Mouse (Mus musculus): ENCODE data around the gene D330045A20Rik. TPM values are rescaled to one million over a fixed set of nuclear protein-coding genes. Genes with fewer than 3 reads are reported as not detected.
"Not testable (repeated sequence)": the region's sequence is repeated elsewhere in the genome, so short reads cannot be mapped to it uniquely, and the experiment has no call there.

Gene D330045A20Rik
- 0.05 TPM for polyA plus RNA-seq (2012; fragmentation: generic; extraction: Trizol)

DNA sequence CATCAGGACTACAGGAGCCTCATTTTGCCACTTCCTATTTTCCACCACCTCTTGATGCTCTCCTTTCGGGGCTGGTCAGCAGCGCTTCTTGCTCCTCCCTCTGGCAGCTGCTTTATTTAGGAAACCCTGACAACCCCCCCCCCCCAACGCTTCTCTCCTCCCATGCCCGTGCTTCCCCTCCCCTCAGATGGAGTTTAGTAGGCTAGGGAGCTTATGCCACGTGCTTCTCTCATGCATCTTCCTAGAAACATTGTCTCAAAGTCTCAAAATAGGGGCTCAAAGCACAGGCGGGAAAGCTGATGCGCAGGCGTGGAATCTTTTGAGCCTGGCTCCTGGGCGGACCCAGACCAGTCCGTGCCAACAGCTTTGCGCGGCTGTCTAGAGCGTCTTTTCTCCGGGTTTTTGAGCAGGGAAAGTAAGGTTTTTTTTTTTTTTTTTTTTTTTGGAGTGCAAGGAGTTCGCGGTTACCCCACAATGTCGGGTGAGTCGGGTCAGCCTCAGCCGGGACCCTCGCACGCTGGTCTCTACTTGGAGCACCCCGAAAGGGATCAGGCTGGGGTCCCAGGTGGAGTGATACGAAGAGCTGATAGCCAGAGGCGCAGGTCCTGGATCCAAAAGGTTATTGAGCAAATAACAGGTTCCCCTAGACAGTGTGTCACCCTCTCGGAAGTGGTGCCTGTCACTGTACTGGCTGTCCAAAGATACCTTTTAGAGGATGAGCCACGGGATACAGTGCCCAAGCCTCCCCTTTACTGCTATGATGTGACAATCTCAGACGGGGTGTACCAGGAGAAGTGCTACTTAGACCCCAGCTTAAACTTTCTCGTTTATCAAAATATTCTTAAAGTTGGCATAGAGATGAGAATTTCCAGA, at the start of gene D330045A20Rik:
TSS of gene D330045A20Rik (plus strand) at position 346 of the 873 bp plus-strand sequence.
- no peak within 1 kb of the TSS for H3ac ChIP-seq (ENCODE audit: control insufficient read depth, insufficient read length)
- no peaks in the 10 kb centered on the region for H3K79me2 ChIP-seq (ENCODE audit: control insufficient read depth, insufficient read depth)
- no peaks in the 10 kb centered on the region for H3K27me3 ChIP-seq (ENCODE audit: control insufficient read depth, insufficient read depth, insufficient read length)
- H3K4me2 ChIP-seq (ENCODE audit: low read depth): peak within 1 kb of the TSS; percentile 39
- peak within 1 kb of the TSS; percentile 9 for H3K4me3 ChIP-seq
- H3K36me3 ChIP-seq (ENCODE audit: control insufficient read depth, insufficient read depth): no peaks in the 10 kb centered on the region
- TF ChIP-seq TCF3 (IDR thresholded peaks at IDR 0.05; ENCODE audit: insufficient read length, low read depth) (no peak), MYOG (IDR thresholded peaks at IDR 0.05; ENCODE audit: control insufficient read depth in 1 of 3, insufficient read depth in 1 of 3, insufficient read length in 2 of 3, low read depth in 2 of 3) (no peak), SRF (IDR thresholded peaks at IDR 0.05; ENCODE audit: control insufficient read depth, insufficient read length, low read depth) (no peak), CEBPB (IDR thresholded peaks at IDR 0.05; ENCODE audit: insufficient read depth, poor library complexity, severe bottlenecking) (no peak), USF1 (IDR thresholded peaks at IDR 0.05; ENCODE audit: low read depth) (no peak), POLR2AphosphoS2 (IDR thresholded peaks at IDR 0.05; ENCODE audit: insufficient read length, low read depth) (no peak), TCF12 (IDR thresholded peaks at IDR 0.05; ENCODE audit: insufficient read depth, poor library complexity, severe bottlenecking) (no peak), MYOD1 (IDR thresholded peaks at IDR 0.05; ENCODE audit: control insufficient read depth in 1 of 3, insufficient read length in 2 of 3, low read depth in 2 of 3) (no peak), E2F4 (IDR thresholded peaks at IDR 0.05; ENCODE audit: insufficient read depth) (no peak)

DNA sequence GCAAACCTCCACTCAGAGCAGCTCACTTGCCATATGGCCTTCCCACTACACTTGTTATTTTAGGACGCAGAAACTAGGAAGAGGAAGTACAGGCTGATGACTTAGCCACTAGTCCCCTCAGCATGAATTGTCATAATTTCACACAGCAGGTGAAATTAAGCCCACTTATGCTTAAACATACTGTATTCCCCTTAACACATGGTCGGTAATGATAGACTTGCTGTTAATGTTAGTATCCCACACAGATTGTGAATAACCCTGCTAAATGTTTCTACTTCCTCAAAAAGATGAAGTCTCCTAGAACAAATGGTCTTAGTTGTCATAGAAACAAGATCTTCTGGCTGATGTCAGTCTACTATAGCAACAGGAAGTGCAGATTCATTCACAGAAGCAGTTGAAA, 47.6 kb upstream of the D330045A20Rik start:
- TF ChIP-seq TCF12 (IDR thresholded peaks at IDR 0.05; ENCODE audit: insufficient read depth, poor library complexity, severe bottlenecking): no peak
- TF ChIP-seq MAX (IDR thresholded peaks at IDR 0.05; ENCODE audit: low read depth): no peak
- no peak overlapping the region for H3K4me2 ChIP-seq (ENCODE audit: low read depth)

DNA sequence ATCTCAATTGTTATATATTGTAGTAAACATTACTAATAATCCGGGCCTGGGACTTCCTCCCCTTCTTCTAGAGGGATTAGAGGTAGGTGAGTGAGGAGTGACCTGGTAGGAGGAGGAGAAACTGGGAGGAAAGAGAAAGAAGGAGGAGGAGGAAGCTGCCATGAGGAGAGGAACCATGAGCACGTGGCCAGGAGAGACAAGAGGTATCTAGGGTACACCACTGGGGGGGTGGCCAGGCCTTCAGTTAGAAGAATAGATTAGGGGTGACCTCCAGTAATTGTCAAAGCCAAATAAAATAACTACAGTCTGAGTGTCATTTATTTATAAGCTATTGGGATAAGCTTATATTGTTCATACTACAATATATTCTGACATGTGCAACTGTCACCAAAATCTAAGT, 45.0 kb upstream of the D330045A20Rik start:
- TF ChIP-seq POLR2AphosphoS2 (IDR thresholded peaks at IDR 0.05; ENCODE audit: insufficient read length, low read depth): no peak
- no peak for TF ChIP-seq TCF3 (IDR thresholded peaks at IDR 0.05; ENCODE audit: insufficient read length, low read depth)
- TF ChIP-seq USF1 (IDR thresholded peaks at IDR 0.05; ENCODE audit: low read depth): no peak
- no peak for TF ChIP-seq MAX (IDR thresholded peaks at IDR 0.05; ENCODE audit: low read depth)
- no peak for TF ChIP-seq MYOG (IDR thresholded peaks at IDR 0.05; ENCODE audit: control insufficient read depth in 1 of 3, insufficient read depth in 1 of 3, insufficient read length in 2 of 3, low read depth in 2 of 3)
- TF ChIP-seq POLR2A (IDR thresholded peaks at IDR 0.05; ENCODE audit: insufficient read length, low read depth): no peak
- no peak for TF ChIP-seq SRF (IDR thresholded peaks at IDR 0.05; ENCODE audit: control insufficient read depth, insufficient read length, low read depth)
- TF ChIP-seq TCF12 (IDR thresholded peaks at IDR 0.05; ENCODE audit: insufficient read depth, poor library complexity, severe bottlenecking): no peak
- no peak for TF ChIP-seq REST (IDR thresholded peaks at IDR 0.05; ENCODE audit: insufficient read depth, insufficient read length)
- no peak for TF ChIP-seq E2F4 (IDR thresholded peaks at IDR 0.05; ENCODE audit: insufficient read depth)
- no peak for TF ChIP-seq MYOD1 (IDR thresholded peaks at IDR 0.05; ENCODE audit: control insufficient read depth in 1 of 3, insufficient read length in 2 of 3, low read depth in 2 of 3)
- TF ChIP-seq CEBPB (IDR thresholded peaks at IDR 0.05; ENCODE audit: insufficient read depth, poor library complexity, severe bottlenecking): no peak
- Histone ChIP-seq H3K36me3 (ENCODE audit: control insufficient read depth, insufficient read depth) (no peaks in the 10 kb centered on the region), H3K27me3 (ENCODE audit: control insufficient read depth, insufficient read depth, insufficient read length) (no peaks in the 10 kb centered on the region), H3K4me3 (no peak overlapping the region), H3K79me2 (ENCODE audit: control insufficient read depth, insufficient read depth) (no peaks in the 10 kb centered on the region), H3ac (ENCODE audit: control insufficient read depth, insufficient read length) (no peak overlapping the region), H3K4me2 (ENCODE audit: low read depth) (no peak overlapping the region)

More for the DNA sequence above, 47.6 kb upstream of the D330045A20Rik start:
- H3K79me2 ChIP-seq (ENCODE audit: control insufficient read depth, insufficient read depth): no peaks in the 10 kb centered on the region
- no peak overlapping the region for H3K4me3 ChIP-seq
- H3ac ChIP-seq (ENCODE audit: control insufficient read depth, insufficient read length): no peak overlapping the region
- H3K36me3 ChIP-seq (ENCODE audit: control insufficient read depth, insufficient read depth): no peaks in the 10 kb centered on the region
- H3K27me3 ChIP-seq (ENCODE audit: control insufficient read depth, insufficient read depth, insufficient read length): no peaks in the 10 kb centered on the region

DNA sequence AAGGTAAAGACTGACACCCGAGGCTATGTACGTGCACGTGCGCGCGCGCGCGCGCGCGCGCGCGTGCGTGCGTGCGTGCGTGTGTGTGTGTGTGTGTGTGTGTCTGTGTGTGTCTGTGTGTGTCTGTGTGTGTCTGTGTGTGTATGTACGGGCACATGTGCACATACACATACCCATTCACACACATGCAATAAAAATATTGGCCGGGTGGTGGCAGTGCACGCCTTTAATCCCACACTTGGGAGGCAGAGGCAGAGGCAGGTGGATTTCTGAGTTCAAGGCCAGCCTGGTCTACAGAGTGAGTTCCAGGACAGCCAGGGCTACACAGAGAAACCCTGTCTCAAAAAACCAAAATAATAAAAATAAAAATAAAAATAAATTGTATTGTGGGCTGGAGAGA, 39.1 kb upstream of the D330045A20Rik start:
- not testable (repeated sequence) for H3K79me2 ChIP-seq (ENCODE audit: control insufficient read depth, insufficient read depth); H3K36me3 ChIP-seq (ENCODE audit: control insufficient read depth, insufficient read depth); H3K4me2 ChIP-seq (ENCODE audit: low read depth); H3K4me3 ChIP-seq; H3ac ChIP-seq (ENCODE audit: control insufficient read depth, insufficient read length); H3K27me3 ChIP-seq (ENCODE audit: control insufficient read depth, insufficient read depth, insufficient read length)

DNA sequence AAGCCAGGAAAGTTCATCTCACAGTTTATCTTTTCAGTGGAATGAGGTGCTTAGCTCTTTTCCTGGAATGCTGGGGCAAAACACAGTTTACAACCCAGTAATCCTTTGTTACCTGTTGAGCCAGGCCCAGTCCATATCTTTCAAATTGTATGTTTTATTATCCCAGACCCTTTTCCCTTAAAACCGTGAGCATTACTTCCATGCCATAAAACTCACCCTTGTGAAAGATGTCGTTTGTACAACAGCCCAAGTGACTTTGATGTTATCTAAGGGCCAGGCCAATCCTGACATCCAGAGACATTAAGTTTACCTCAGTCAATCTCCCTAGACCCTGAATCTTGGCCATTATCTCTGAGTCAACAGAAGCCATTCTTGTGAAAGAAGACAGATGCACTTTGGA, 23.4 kb upstream of the D330045A20Rik start:
- H3K79me2 ChIP-seq (ENCODE audit: control insufficient read depth, insufficient read depth): no peaks in the 10 kb centered on the region
- no peak overlapping the region for H3K4me2 ChIP-seq (ENCODE audit: low read depth)
- H3ac ChIP-seq (ENCODE audit: control insufficient read depth, insufficient read length): no peak overlapping the region
- no peak overlapping the region for H3K4me3 ChIP-seq
- H3K36me3 ChIP-seq (ENCODE audit: control insufficient read depth, insufficient read depth): no peaks in the 10 kb centered on the region
- TF ChIP-seq TCF3 (IDR thresholded peaks at IDR 0.05; ENCODE audit: insufficient read length, low read depth): no peak
- no peak for TF ChIP-seq CEBPB (IDR thresholded peaks at IDR 0.05; ENCODE audit: insufficient read depth, poor library complexity, severe bottlenecking)
- no peaks in the 10 kb centered on the region for H3K27me3 ChIP-seq (ENCODE audit: control insufficient read depth, insufficient read depth, insufficient read length)
